Mouse (Mus musculus) cerebellum, postnatal 10 days (tissue): Measurements from ENCODE around the gene Plgrkt.

Experiments
- DNase-seq, 2 experiments: peaks; one replicate each; pipeline ENCODE4 v3.0.0; 2021; ENCODE audit warnings: mixed read lengths in 2 of 2

Plgrkt gene

DNA sequence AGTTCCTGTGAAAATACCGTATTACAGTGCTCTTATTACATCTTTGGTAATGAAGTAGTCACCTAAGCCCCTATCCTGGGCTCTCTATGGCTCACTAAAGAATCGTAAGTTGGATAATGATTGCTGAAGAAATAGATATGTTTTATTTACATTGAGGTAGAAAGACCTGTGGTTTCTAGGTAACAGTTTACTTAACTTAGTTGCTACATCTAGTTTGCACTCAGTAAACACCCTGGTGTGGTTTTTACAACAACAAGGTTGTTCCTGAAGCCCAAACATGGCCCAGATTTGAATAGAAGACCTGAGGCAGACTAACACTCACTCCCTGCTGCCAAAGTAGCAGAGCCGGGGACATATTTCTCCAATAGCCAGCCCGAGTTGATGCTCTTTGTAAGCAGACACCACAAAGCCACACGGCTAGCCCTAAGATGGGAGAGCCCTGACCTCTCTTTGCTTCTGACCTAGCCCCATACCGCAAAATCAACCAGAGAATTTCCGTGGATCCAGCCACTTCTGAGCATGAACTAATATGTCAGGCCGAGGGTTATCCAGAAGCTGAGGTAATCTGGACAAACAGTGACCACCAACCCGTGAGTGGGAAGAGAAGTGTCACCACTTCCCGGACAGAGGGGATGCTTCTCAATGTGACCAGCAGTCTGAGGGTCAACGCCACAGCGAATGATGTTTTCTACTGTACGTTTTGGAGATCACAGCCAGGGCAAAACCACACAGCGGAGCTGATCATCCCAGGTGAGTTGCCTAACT is 12.8 kb upstream of the Plgrkt start:
- DNase-seq, result no peak

DNA sequence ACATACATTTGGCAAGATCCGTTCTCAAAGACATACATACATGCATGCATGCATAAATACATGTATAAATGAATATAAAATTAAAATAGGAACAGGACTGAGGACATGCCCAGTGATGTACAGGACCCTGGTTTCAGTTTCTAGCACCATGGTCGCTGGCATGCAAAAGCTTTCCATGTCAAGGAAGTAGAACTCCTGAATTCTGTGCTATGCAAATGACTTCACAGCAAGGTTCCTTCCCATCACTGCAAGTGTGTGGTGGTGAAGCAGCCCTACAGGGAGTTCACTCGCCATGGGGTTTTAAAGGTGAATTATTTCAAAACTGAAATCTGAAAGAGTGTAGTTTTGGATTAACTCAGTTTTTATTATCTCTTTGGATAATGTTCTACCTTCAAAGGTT is 9.2 kb upstream of the Plgrkt start:
- no peak for DNase-seq

DNA sequence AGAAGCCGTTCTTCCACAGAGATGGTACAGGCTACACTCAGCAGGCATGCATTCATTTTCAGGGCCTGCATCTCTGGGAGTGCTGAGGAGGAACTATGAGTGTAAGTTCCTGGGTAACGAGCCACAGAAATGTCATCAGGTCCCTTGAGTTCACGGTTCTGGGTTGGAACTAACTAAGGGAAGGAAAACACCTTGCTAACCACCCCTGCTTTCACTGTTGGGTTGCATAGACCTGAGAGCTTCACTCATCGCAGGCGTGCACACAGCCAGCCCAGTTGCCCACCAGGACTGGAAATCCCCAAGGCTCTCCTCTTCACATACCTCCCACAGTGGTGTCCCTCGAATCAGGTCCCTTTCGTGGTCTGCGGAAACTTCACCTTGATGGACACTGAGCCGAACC is 7.8 kb upstream of the Plgrkt start:
- no peak for DNase-seq

DNA sequence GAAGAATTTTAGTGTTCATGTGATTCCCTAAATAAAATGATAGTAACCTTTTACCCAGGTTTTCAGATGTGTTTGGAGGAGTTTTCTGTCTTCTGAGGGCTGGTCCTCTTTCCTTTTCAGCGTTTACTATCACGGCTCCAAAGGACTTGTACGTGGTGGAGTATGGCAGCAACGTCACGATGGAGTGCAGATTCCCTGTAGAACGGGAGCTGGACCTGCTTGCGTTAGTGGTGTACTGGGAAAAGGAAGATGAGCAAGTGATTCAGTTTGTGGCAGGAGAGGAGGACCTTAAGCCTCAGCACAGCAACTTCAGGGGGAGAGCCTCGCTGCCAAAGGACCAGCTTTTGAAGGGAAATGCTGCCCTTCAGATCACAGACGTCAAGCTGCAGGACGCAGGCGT is 6.2 kb upstream of the Plgrkt start:
- no peak for DNase-seq

DNA sequence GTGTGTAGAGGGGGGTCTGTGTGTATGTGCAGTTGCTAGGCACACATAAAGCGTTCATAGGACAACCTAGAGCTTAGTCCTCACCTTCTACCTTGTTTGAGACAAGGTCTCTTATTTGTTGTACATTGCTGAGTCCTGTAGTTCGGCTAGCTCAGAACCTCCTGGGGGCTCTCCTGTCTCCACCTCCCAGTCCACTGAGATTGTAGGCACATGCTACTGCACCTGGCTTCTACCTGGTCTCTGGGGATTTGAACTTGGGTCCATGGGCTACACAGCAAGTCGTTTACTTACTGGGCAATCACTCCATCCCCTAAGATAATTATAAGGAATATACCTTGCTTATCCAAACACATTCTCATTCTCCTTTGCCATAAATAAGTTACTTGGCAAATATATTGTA is 5.4 kb upstream of the Plgrkt start:
- no peak for DNase-seq

DNA sequence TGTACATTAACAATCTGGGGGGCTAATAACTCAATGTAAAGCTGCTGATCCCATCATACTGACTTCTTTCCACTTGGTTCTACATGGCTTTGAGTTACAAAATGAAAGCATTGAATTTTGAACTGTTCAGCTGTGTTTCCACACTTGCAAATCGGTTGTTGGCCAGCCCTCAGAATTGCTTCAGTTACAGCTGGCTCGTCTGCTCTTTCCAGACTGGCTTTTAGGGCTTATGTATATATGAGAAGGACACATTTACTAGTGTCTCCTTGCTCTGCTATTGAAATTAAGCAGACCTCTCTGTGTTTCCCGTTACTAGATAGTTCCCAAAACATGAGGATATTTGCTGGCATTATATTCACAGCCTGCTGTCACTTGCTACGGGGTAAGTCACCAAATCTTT is 4.9 kb upstream of the Plgrkt start:
- DNase-seq, result no peak

DNA sequence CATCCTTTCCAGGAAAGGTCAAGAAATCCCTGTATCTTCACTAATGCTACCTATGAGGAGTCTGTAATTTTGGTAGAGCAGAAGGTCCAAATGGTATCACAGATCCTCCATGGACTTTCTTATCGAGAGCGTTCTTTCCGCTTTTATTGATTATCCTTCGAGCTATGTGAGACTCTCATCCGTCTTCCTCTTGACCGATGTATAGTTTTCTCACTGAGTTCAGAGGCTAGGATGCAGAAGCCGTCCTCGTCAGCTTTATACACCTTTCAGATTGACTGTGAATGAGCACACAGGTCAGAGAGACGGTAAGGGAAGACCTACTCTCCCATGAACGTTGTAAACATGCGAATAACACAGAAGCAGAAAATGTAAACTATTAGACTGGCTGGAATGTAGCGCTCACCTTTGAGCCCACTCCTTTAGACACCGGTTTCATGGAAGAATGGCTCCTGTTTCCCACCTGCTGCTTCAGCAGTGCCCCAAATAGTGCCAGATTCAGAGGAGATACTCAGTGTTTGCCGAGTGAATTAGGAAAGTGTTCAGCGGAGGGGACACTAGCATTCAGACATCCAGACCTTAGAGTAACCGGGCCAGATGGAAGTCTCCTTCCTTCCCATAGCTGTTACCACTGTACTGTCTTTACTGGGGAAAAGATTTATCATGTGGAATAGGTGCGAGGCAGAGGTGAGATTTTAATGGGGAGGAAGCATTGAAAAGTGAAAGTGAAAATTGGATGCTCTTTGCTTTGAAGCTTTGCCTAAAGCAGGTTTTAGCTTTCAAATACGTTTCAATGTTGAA is 4.3 kb upstream of the Plgrkt start:
- DNase-seq, result no peak

DNA sequence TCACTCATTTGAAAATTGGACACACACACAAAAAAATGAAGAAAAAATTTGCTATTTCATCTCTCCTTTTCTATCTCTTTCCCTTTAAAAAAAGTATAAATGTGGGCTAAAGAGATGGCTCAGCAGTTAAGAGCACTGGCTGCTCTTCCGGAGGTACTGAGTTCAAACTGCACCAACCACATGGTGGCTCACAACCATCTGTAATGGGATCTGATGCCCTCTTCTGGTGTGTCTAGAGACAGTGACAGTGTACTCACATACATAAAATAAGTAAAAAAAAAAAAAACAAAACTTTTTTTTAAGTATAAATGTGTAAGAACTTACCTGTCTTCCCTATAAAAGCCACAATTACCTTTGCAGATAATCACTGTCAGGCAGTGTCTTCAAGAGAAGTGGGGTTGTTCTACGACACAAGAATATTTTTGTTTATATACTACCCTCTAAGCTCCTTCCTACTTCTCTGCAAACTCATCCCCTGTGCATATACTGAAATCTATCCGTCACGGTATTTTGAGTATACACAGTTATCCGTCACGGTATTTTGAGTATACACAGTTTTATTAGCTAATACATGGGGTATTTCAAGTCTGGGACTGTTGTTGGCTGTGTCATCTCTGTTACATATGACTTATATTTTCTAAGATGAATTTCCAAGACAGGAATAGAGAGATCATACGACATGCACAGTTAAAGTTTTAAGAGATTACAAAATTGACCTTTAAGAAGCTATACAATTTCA is 3.5 kb upstream of the Plgrkt start:
- DNase-seq, result no peak

DNA sequence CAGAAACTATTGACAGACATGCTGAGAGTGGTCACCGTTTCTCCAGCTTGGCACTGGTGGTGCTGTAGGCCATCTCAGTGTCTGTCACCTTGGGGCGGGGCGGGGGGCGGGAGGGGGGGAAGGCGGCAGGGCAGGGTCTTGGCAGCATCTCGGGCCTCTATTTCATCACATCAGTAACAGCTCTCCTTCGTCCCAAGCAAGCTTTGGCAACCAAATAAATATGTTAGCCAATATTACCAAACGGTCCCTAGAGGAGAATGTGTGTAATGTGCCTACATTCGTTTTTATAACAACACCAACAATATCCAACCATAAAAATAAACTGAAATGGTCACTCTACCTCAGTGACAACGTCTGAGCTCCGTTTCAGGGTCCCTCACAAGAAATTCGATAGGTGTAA is 2.9 kb upstream of the Plgrkt start:
- DNase-seq, result no peak

DNA sequence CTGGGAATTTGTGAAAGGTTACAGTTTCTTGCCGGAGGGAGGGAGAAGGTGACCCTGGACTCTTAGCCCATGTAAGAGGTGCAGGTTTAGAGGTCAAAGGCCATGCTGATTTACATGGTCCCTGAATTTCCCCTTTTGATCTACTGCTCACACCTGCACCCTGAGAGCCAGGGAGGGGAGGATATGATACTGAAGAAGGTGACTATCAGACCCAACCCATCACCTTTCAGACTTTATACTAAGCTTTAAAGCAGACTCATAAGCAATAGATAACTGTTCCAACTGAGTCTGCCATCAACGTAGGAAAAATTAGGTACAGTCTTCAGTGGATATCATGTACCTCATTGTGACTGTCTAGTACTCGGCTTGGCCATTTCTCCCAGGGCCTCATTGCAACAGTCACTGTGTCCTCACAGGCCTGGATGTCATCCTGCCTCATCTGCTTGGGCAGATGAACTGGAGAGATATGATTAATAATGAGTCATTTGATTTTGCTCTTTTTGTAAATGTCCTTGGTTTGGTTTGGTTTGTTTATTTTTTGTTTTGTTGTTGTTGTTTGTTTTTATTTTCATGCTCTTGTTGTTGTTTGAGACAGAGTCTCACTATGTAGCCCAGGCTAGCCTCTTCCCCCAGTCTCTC is 1.6 kb upstream of the Plgrkt start:
- DNase-seq, result no peak

DNA sequence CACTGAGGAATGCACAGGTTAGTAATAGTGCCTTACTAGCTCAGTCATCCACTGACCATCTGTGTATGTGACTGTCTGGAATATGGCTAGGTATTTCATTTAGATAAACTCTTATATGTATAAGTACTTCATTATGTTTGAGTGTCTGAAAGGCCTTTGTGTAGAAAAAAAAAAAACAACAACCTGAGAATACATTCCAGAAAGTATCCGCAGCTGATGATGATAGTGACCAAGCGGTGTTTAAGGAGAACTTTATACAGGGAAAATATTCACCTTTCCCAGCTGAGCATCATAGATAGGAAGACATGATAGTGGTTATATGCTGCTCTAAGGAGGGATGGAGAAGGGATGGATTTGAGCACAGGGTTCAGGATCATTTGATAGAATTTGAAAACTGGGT is 851 bp upstream of the Plgrkt start:
- no peak for DNase-seq

DNA sequence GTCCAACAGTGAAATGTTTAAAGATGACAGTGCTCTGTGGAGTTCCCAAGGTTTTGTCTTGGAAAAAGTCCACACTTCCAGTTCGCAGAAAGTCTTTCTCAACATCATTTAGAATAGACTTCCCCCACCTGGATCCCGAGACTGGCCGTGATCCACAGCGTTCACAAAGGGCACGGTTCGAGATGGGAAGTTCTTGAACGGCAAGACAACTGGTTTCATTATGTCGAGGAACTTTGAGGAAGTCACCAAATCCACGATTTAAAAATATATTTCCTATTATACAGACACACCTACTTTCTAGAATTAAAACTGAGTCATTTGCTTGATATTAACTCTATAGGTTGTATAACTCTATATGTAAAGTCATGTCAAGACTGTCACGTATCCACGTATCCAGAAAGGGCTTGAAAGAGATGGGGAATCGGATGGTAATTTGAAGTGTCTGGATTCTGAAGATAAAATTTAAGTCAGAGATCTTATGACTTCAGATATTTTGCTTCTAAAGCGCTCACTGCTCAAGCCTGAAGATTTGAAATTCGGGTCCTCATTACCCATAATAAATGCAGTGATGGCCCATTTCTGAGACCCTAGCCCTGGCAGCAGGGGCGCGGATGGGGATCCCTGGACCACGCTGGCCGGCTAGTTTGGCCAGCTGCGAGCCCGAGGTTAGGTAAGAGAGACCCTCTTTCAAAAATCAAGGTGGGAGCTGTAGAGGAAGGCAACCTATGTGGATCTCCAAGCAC is 793 bp downstream of the Plgrkt start:
- no peak for DNase-seq

DNA sequence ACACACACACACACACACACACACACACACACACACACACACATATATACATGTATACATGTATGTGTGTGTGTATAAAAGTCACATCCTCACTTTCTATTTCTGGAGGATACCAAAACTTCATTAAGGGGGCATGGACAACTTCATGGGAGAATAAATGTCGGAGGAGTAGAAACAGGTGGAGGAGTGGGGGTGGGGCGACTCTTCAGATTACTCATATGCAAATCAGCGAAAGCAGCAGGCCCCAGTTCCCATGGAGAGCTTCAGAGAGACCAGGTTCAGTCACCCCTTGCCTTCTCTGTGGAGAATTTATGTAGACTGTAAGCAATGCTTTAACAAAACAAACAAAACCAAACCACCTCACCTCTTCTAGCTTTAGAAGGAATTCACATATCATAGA is 2.1 kb downstream of the Plgrkt start:
- DNase-seq, result no peak

DNA sequence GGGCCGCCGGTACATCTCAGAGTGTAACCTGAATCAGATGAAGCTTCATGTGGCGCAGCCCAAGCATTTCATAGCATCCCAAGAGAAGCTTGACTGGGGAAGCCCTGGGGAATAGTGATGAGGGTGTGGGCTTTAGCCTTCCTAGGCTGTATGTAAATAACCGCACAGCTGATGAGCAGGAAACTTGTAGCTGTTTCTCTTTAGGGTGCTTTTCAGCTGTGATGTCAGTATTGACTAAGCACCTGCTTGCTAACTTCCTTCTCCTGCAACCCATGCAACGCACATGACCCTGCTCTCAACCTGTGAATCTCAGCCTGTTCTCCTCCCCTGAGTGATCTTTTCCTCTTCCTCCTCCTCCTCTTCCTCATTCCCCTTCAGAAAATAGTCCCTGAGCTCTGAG is 3.1 kb downstream of the Plgrkt start:
- no peak for DNase-seq

DNA sequence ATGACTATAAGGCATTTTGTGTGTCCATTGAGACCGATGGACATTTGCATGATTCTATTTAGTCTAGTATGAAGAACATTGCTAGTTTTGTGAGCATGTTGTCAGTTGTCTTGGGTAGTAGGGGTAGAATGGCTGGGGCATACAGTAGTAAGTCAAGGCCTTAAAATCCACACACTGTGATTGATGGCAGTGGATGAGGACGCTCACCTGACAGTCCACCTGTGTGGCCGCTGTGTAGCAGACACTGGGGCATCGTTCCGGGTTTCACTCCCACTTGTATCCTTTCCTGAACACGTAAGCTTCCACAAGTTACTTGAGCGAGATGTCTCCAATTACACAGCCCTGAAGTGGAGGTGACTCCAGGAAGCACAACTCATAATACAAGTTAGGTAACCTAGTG is 3.6 kb downstream of the Plgrkt start:
- no peak for DNase-seq

DNA sequence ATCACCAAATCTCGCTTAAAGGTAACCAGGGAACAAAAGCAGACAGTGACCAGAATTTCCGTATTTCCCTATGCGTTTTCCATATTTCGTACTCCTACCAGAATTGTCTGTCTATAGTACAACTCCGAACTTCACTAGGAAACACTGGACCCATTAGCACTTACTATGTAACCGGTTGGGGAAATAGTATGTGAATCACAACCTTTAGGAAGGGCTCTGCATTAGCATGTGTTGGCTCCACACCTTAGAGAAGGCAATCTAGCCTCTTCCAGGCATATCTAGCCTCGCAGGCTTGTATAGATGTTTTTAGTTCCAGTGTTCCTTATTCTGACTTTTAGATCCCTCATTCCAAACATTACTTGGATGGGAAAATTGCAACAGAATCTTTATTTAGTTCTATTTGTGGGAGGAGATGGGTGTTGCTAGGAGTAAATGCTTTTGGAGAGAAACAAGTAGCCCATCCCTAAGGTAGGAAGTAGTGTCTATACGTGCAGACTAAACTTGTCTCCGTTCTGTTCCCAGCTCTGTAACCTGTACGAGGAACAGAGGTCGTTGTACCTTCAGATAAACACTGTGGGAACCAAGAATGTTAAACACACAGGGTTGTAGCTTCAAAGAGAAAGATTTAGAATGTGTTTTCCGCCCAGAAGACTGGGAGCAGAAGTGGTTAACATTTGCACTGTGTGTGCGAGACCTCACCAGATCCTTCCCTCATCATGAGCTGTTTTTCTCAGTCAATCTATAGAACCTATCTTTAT is 4.8 kb downstream of the Plgrkt start:
- DNase-seq, result no peak

DNA sequence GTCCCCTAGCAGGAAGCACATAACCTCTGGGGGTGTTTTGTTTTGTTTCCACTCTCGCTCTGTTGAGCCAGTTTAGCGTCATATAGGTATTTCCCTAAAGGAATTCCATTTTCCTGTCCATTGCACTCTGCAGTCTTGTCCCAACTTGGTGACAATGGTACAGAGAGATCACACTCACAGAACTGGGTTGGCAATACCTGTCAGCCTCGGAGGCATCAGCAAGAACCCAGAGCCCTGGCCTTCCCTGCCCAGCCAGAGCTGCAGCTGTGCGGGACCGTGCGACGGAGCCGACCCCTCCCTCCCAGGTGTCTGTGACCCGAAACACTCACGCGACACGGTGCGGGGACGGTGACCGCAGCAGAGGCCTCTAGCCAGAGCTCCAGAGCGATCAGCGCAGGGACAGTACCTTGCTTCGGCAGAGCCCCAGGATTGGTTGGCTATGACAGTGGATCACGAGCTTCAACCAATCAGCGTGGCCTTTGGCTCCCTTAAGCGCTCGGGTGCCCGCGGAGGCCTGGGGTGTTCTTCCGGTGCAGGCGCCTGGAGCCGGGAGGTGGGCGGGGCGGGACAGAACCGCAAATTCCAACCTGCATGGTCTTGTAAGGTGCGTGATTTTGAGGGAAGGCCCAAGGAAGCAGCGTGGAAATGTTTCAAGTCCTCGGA is 5.6 kb downstream of the Plgrkt start:
- DNase-seq, result peak; percentile 93 to 95

DNA sequence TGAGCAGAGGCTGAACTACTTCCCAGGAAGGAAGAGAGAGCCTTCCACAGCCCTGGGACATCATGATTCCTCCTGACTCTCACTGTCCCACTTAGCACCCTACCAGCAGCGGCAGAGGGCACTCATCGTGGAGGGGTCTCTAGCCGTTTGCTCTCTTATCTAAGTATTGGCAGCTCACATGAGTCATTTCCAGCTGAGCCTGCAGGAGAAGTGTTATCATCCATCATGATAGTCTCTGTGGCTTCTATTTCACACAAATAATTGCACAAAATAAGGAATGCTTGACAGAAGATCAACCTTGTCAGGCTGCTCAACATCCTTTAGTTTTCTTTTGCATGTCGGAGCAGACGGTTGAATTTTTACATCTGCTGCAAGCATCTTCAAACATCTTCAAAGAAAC is 6.9 kb downstream of the Plgrkt start:
- DNase-seq, result no peak

DNA sequence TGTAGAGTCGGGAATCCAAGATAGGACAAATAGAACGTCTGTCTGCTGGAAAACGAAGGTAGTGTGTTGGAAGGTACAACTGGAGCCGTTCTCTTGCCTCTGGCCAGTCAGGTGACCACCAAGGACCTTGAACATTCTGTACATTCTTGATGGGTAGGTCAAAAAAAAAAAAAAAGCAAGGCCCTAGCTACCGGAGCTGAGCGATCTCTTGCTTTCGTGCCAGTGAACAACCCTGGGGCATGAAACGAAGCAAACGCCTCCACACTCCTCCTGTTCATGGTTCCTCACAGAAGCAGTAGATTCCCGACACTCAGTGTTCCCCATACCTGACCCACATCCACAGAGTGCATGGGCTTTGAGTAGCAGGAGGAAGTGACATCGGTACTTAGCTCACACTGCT is 10.9 kb downstream of the Plgrkt start:
- DNase-seq, result no peak

DNA sequence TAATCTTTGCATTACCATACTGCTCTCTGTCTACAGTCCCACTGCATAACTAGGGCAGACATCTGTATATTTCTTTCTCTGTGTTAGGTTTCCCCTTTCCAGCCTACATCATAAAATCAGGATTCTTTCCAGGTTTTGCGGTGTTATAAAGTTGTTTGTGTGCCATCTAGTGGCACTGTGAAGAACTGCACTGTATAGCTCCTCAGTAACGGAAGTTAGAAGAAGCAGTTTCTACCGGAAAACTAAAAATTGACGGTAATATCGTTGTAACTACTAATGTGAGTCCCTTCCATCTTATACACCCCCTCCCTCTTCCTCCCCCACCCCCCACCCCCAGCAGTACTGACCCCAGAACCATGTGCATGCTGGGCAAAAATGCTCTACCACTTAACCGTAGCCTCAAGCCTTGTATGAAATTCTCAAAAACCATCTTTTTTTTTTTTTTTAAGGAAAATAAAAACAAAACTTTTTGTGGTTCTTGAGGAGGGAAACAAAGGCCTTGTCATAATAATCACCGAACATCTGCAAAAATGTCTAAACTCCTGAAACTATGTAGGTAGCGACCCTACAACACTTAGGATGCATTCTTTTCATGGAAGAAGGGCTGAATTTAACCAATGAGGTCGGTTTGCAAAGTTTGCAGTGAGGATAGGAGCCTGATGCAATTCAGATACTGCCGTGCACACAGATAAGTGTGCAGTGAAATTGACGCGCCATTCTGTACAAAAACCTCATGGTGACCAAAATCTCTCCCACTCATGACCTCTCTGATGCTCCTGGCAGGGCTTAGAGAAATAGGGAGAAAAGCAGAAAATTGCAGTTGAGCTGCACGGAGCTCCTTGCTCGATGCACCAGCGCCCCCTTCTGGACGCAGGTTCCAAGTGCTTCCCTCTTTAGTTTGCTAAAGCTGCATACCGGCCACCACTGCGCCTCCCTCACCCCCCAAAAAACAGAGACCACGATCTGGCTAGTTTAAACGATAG is 12.0 kb downstream of the Plgrkt start:
- DNase-seq, result peak; percentile 95 to 98
